Mouse (Mus musculus) monocyte, adult 5-6 weeks (primary cell): ENCODE measurements around the gene Wwc1. TPM values are rescaled to one million over a fixed set of nuclear protein-coding genes. Genes with fewer than 3 reads are reported as not detected.

Experiments used
- ATAC-seq: fragments of 153-309, 156-312 bp; replicated peaks from 2 replicates; pipeline ENCODE4 v1.8.0; 2017; ENCODE audit warnings: mild to moderate bottlenecking; ENCODE audit not compliant: low TSS enrichment, insufficient number of reproducible peaks, severe bottlenecking, poor library complexity, low FRiP score
- total RNA-seq: library from RNA; stranded (forward); fragments of 200-1000, 200-491, 200-594 nt; gene quantifications from 3 replicates; pipeline ENCODE4 v1.2.3, GENCODE M21; 2017

Gene Wwc1
- total RNA-seq, 1 experiment from 2014 or later, result not detected

GRCm38 (mm10) chr11:35976482-35976881 lies 3.8 kb downstream of the Wwc1 start:
- ATAC-seq, result no peak

- no peak for ATAC-seq
Observed at GRCm38 (mm10) chr11:35974632-35975450, 5.5 kb downstream of the Wwc1 start.

GRCm38 (mm10) chr11:35973135-35973534 lies 7.2 kb downstream of the Wwc1 start:
- no peak for ATAC-seq

GRCm38 (mm10) chr11:35972270-35972931 lies 7.9 kb downstream of the Wwc1 start:
- no peak for ATAC-seq

- no peak for ATAC-seq
Observed at GRCm38 (mm10) chr11:35970806-35971705, 9.3 kb downstream of the Wwc1 start.

- ATAC-seq, result no peak
Observed at GRCm38 (mm10) chr11:35968291-35968690, 12.0 kb downstream of the Wwc1 start.

- no peak for ATAC-seq
Observed at GRCm38 (mm10) chr11:35963981-35964549, 16.3 kb downstream of the Wwc1 start.

- no peak for ATAC-seq
Observed at GRCm38 (mm10) chr11:35963554-35963953, 16.8 kb downstream of the Wwc1 start.

- ATAC-seq, result no peak
Observed at GRCm38 (mm10) chr11:35962431-35962830, 17.9 kb downstream of the Wwc1 start.

- ATAC-seq, result no peak
Observed at GRCm38 (mm10) chr11:35959270-35959669, 21.1 kb downstream of the Wwc1 start.

- ATAC-seq, result no peak
Observed at GRCm38 (mm10) chr11:35955572-35955971, 24.8 kb downstream of the Wwc1 start.

GRCm38 (mm10) chr11:35953179-35953578 lies 27.1 kb downstream of the Wwc1 start:
- no peak for ATAC-seq

GRCm38 (mm10) chr11:35951727-35952065 lies 28.6 kb downstream of the Wwc1 start:
- no peak for ATAC-seq

- ATAC-seq, result no peak
Observed at GRCm38 (mm10) chr11:35951058-35951726, 29.1 kb downstream of the Wwc1 start.

GRCm38 (mm10) chr11:35950466-35950865 lies 29.9 kb downstream of the Wwc1 start:
- no peak for ATAC-seq

- no peak for ATAC-seq
Observed at GRCm38 (mm10) chr11:35950011-35950410, 30.3 kb downstream of the Wwc1 start.

- no peak for ATAC-seq
Observed at GRCm38 (mm10) chr11:35948457-35948881, 31.9 kb downstream of the Wwc1 start.

GRCm38 (mm10) chr11:35947944-35948343 lies 32.4 kb downstream of the Wwc1 start:
- ATAC-seq, result no peak
